Mouse (Mus musculus): Measurements from ENCODE around the gene Tbc1d22b.
"Not testable (repeated sequence)": the region's sequence is repeated elsewhere in the genome, so short reads cannot be mapped to it uniquely, and the experiment has no call there.

The Tbc1d22b gene

GRCm38 (mm10) chr17:29595891-29596770 lies 46.5 kb downstream of the Tbc1d22b start:
- DNase-seq (ENCODE audit: low read depth, low spot score), result no peak

- DNase-seq (ENCODE audit: low read depth, low spot score), result no peak
Observed at GRCm38 (mm10) chr17:29596771-29597132, 47.2 kb downstream of the Tbc1d22b start.

GRCm38 (mm10) chr17:29599051-29599450 lies 49.5 kb downstream of the Tbc1d22b start:
- DNase-seq (ENCODE audit: low read depth, low spot score), result no peak

- DNase-seq (ENCODE audit: low read depth, low spot score), result no peak
Observed at GRCm38 (mm10) chr17:29599537-29599936, 50.0 kb downstream of the Tbc1d22b start.

GRCm38 (mm10) chr17:29601391-29601790 lies 51.8 kb downstream of the Tbc1d22b start:
- peak; percentile 36 for DNase-seq (ENCODE audit: low read depth, low spot score)

GRCm38 (mm10) chr17:29603283-29603682 lies 53.7 kb downstream of the Tbc1d22b start:
- peak; percentile 56 for DNase-seq (ENCODE audit: low read depth, low spot score)

GRCm38 (mm10) chr17:29613453-29613852 lies 63.9 kb downstream of the Tbc1d22b start:
- not testable (repeated sequence) for DNase-seq (ENCODE audit: low read depth, low spot score)

GRCm38 (mm10) chr17:29614115-29615023 lies 64.8 kb downstream of the Tbc1d22b start, which contains the start of the genes Rnf8 and Gm28043:
Rnf8 (plus strand) TSS chr17:29614790.
Gm28043 (plus strand) TSS chr17:29614876.
- peak; percentile 92 for DNase-seq (ENCODE audit: low read depth, low spot score)

- DNase-seq (ENCODE audit: low read depth, low spot score), result no peak
Observed at GRCm38 (mm10) chr17:29615024-29615551, 65.5 kb downstream of the Tbc1d22b start.

- no peak for DNase-seq (ENCODE audit: low read depth, low spot score)
Observed at GRCm38 (mm10) chr17:29615616-29616015, 66.0 kb downstream of the Tbc1d22b start.

GRCm38 (mm10) chr17:29619231-29619630 lies 69.6 kb downstream of the Tbc1d22b start:
- DNase-seq (ENCODE audit: low read depth, low spot score), result no peak

- no peak for DNase-seq (ENCODE audit: low read depth, low spot score)
Observed at GRCm38 (mm10) chr17:29623488-29623887, 73.9 kb downstream of the Tbc1d22b start.

GRCm38 (mm10) chr17:29627285-29627684 lies 77.7 kb downstream of the Tbc1d22b start:
- peak; percentile 95 for DNase-seq (ENCODE audit: low read depth, low spot score)

- DNase-seq (ENCODE audit: low read depth, low spot score), result peak; percentile 81
Observed at GRCm38 (mm10) chr17:29628946-29629345, 79.4 kb downstream of the Tbc1d22b start.

- no peak for DNase-seq (ENCODE audit: low read depth, low spot score)
Observed at GRCm38 (mm10) chr17:29629620-29630019, 80.0 kb downstream of the Tbc1d22b start.

- DNase-seq (ENCODE audit: low read depth, low spot score), result no peak
Observed at GRCm38 (mm10) chr17:29632312-29632711, 82.7 kb downstream of the Tbc1d22b start.

- no peak for DNase-seq (ENCODE audit: low read depth, low spot score)
Observed at GRCm38 (mm10) chr17:29635492-29635891, 85.9 kb downstream of the Tbc1d22b start.

GRCm38 (mm10) chr17:29636118-29636517 lies 86.5 kb downstream of the Tbc1d22b start:
- no peak for DNase-seq (ENCODE audit: low read depth, low spot score)

GRCm38 (mm10) chr17:29637377-29637776 lies 87.8 kb downstream of the Tbc1d22b start:
- peak; percentile 35 for DNase-seq (ENCODE audit: low read depth, low spot score)

- DNase-seq (ENCODE audit: low read depth, low spot score), result no peak
Observed at GRCm38 (mm10) chr17:29637895-29638294, 88.3 kb downstream of the Tbc1d22b start.

GRCm38 (mm10) chr17:29640971-29641370 lies 91.4 kb downstream of the Tbc1d22b start:
- DNase-seq (ENCODE audit: low read depth, low spot score), result no peak

- DNase-seq (ENCODE audit: low read depth, low spot score), result no peak
Observed at GRCm38 (mm10) chr17:29642219-29642618, 92.6 kb downstream of the Tbc1d22b start.
